Mouse (Mus musculus) embryonic fibroblast, embryonic 13.5 days (primary cell): ENCODE results near the gene Casz1.

Source experiments
- CTCF ChIP-seq: IDR thresholded peaks from 2 replicates; pipeline ENCODE4 v1.5.1; 2011; ENCODE audit warnings: mild to moderate bottlenecking, control low read depth, low read length, moderate library complexity, borderline replicate concordance; ENCODE audit not compliant: insufficient read depth
- POLR2A ChIP-seq: IDR thresholded peaks from 2 replicates; pipeline ENCODE4 v1.6.1; 2011; ENCODE audit warnings: low read depth, mild to moderate bottlenecking, control low read depth, low read length, moderate library complexity

DNA sequence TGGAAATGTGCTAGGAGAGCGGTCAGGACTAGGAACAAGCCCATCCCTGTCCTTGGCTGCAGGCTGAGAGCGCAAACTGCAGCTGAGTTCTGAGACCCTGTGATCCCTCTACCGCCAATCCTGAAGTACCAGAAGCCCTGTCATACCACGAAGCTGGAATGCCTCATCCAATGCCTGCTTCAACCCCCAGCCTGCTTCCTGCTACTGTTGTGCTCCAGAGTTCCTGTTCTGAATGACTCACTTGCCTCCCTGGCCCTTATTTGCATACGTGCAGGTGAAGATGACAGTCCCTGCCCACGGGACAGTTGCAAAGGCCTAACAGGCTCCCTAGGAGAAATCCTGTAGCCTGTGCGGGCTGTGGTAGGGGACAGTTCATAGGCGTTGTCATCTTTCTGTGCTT, 13.3 kb upstream of the Casz1 start:
- TF ChIP-seq CTCF, result no peak
- no peak for TF ChIP-seq POLR2A
